Comparison of ENCODE assay signal across 28 mouse cellular contexts in the genomic region with DNA sequence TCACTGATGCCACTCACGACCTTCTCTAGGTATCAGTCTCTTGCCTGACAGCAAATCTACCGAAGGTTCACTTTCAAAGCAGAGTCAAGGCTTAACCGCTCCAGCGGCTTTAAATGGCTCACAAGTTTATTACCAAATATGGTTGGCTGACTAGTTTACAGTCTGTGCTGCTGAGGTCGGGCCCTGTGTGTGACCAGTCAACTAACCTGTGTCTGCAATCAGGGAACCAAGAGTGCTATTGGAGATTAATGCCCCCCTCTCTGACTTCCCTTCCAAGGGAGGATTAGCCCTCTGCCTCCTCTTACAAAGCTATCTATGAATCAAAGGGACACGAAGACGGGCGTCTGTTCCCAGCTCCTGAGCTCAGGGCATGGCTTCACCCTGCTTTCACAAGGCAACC. TPM values are rescaled to one million over a fixed set of nuclear protein-coding genes. Genes with fewer than 3 reads are reported as not detected.
DNase-seq lines count a peak whose midpoint lies in the region; ATAC-seq and TF ChIP-seq lines count a peak whose summit lies in the region.
"Had no signal": no experiment of that assay in that cellular context is flagged by ENCODE, and none has a peak within 500 bp of the region (broad histone marks: within the 10 kb centered on the region; RNA-seq: fewer than 3 reads in every experiment).

No protein-coding gene starts in this region.

- TF ChIP-seq CTCF in heart, adult 2 months (IDR thresholded peaks at IDR 0.05), result no peak
- no peak for TF ChIP-seq CTCF in Patski (IDR thresholded peaks at IDR 0.05)
- TF ChIP-seq CTCF in small intestine, adult 2 months (IDR thresholded peaks at IDR 0.05; ENCODE audit: extremely low read depth, insufficient read length, insufficient replicate concordance, low read depth, low read length), result no peak

- WGBS in heart, adult 2 months, result 43% methylated on average over 8 of the region's 8 CpGs
- 12% methylated on average over 8 of the region's 8 CpGs for WGBS in kidney, embryonic 14.5 days
- 61% methylated on average over 8 of the region's 8 CpGs for WGBS in small intestine, adult 2 months

- H3K9ac ChIP-seq in heart, adult 2 months (ENCODE audit: low read depth, low read length), result no peak overlapping the region
- H3K9ac ChIP-seq in kidney, embryonic 14.5 days (ENCODE audit: low read depth, low read length), result no peak overlapping the region
- H3K9ac ChIP-seq: intestine, embryonic 15.5 days; limb, embryonic 13.5 days; liver, embryonic 12.5 days; midbrain, embryonic 12.5 days; neural tube, embryonic 15.5 days had no signal

- DNase-seq in heart, adult 2 months, result no peak
- DNase-seq in heart, adult 18-20 months, result no peak
- no peak for DNase-seq in kidney, postnatal 36 days
- no peak for DNase-seq in Patski (ENCODE audit: low read depth, low spot score)
- DNase-seq in thymus, adult 18-20 months, result no peak
- no peak for DNase-seq in adrenal gland, postnatal 25 days
- DNase-seq: cerebellum, adult 11-12 months; cerebellum, postnatal 10 days; gastrocnemius, postnatal 14 days; kidney, postnatal 10 days; lung, adult 18-20 months; lung, postnatal 14 days; right cerebral cortex, adult 18-20 months; right cerebral cortex, postnatal 4 days; thymus, postnatal 25 days had no signal

- H3K79me2 ChIP-seq in heart, adult 2 months (replicated peaks; ENCODE audit: control insufficient read depth, insufficient read depth, low read length), result no peaks in the 10 kb centered on the region

- no peak overlapping the region for H3K4me3 ChIP-seq in heart, adult 2 months
- H3K4me3 ChIP-seq in kidney, embryonic 14.5 days (ENCODE audit: low read length), result no peak overlapping the region
- H3K4me3 ChIP-seq in small intestine, adult 2 months (ENCODE audit: low read depth, low read length), result no peak overlapping the region
- H3K4me3 ChIP-seq: embryonic facial prominence, embryonic 10.5 days; intestine, embryonic 15.5 days; limb, embryonic 13.5 days; liver, embryonic 12.5 days; midbrain, embryonic 12.5 days; neural tube, embryonic 15.5 days had no signal

- no peaks in the 10 kb centered on the region for H3K27me3 ChIP-seq in heart, adult 2 months (ENCODE audit: control insufficient read depth, insufficient read depth, low read length)
- H3K27me3 ChIP-seq in kidney, embryonic 14.5 days (ENCODE audit: control insufficient read depth, insufficient read depth, low read length), result no peaks in the 10 kb centered on the region
- H3K27me3 ChIP-seq in Patski, result no peaks in the 10 kb centered on the region
- H3K27me3 ChIP-seq in small intestine, adult 2 months (ENCODE audit: control insufficient read depth, insufficient read depth, low read length), result no peaks in the 10 kb centered on the region
- H3K27me3 ChIP-seq: intestine, embryonic 15.5 days; limb, embryonic 13.5 days; liver, embryonic 12.5 days; midbrain, embryonic 12.5 days; neural tube, embryonic 15.5 days had no signal

- intact Hi-C loops in heart, adult 2 months (cut with DNase I), result no loop called here

- peak; percentile 52; the same call in 1 of the 2 replicates for ATAC-seq in kidney, embryonic 14.5 days (ENCODE audit: low FRiP score, low TSS enrichment)
- ATAC-seq in Patski, result peak; percentile 57
- ATAC-seq: CD4-positive, CD25-positive, alpha-beta regulatory T cell, adult 4 months; forebrain, embryonic 16.5 days; hindbrain, embryonic 16.5 days; intestine, embryonic 15.5 days; liver, embryonic 12.5 days had no signal

- TF ChIP-seq EP300 in heart, adult 2 months (IDR thresholded peaks at IDR 0.05; ENCODE audit: insufficient read depth, low read depth, low read length), result no peak

- H3K27ac ChIP-seq in heart, adult 2 months, result peak overlapping the region; percentile 1
- no peak overlapping the region for H3K27ac ChIP-seq in kidney, embryonic 14.5 days (ENCODE audit: low read depth, low read length)
- H3K27ac ChIP-seq in small intestine, adult 2 months (ENCODE audit: insufficient read depth, low read depth, low read length), result peak overlapping the region; percentile 39
- H3K27ac ChIP-seq: embryonic facial prominence, embryonic 10.5 days; intestine, embryonic 15.5 days; limb, embryonic 13.5 days; liver, embryonic 12.5 days; midbrain, embryonic 12.5 days; neural tube, embryonic 15.5 days had no signal

- in situ Hi-C loops in Patski (cut with MboI; ENCODE audit: low pct_unique_long_range_greater_than_20kb), result no loop called here

- TF ChIP-seq POLR2A in heart, adult 2 months (IDR thresholded peaks at IDR 0.05; ENCODE audit: insufficient read depth, low read depth, low read length), result no peak
- TF ChIP-seq POLR2A in small intestine, adult 2 months (IDR thresholded peaks at IDR 0.05; ENCODE audit: low read depth, low read length), result no peak

- peaks cover 2% of the 10 kb centered on the region; the same call in 1 of the 2 replicates for H3K36me3 ChIP-seq in heart, adult 2 months (ENCODE audit: control insufficient read depth, insufficient read depth, low read length)
- H3K36me3 ChIP-seq in kidney, embryonic 14.5 days (ENCODE audit: control insufficient read depth, insufficient read depth, low read length), result peaks cover 23% of the 10 kb centered on the region
- H3K36me3 ChIP-seq in small intestine, adult 2 months (ENCODE audit: control insufficient read depth, insufficient read depth, low read length), result no peaks in the 10 kb centered on the region
- H3K36me3 ChIP-seq: intestine, embryonic 15.5 days; liver, embryonic 12.5 days; neural tube, embryonic 15.5 days had no signal

- CTCF ChIA-PET in Patski (lab: Charles Lee), result no interaction called here

- no peak overlapping the region for H3K4me2 ChIP-seq in kidney, embryonic 14.5 days (replicated peaks; ENCODE audit: low read depth, low read length)
- H3K4me2 ChIP-seq: intestine, embryonic 15.5 days; limb, embryonic 13.5 days; liver, embryonic 12.5 days; midbrain, embryonic 12.5 days; neural tube, embryonic 15.5 days had no signal

- H3K9me3 ChIP-seq in kidney, embryonic 14.5 days (ENCODE audit: control insufficient read depth, low read length), result no peaks in the 10 kb centered on the region
- H3K9me3 ChIP-seq: embryonic facial prominence, embryonic 10.5 days; intestine, embryonic 15.5 days; limb, embryonic 13.5 days; liver, embryonic 12.5 days; midbrain, embryonic 12.5 days; neural tube, embryonic 15.5 days had no signal

- peaks cover 12% of the 10 kb centered on the region for H3K4me1 ChIP-seq in heart, adult 2 months (ENCODE audit: control insufficient read depth, insufficient read depth, low read length)
- H3K4me1 ChIP-seq in kidney, embryonic 14.5 days (ENCODE audit: control insufficient read depth, insufficient read depth, low read length), result peaks cover 24% of the 10 kb centered on the region
- no peaks in the 10 kb centered on the region for H3K4me1 ChIP-seq in small intestine, adult 2 months (ENCODE audit: control insufficient read depth, insufficient read depth, insufficient read length, low read length)
- H3K4me1 ChIP-seq: liver, embryonic 12.5 days; midbrain, embryonic 12.5 days had no signal

- POLR2A ChIA-PET in Patski (lab: Charles Lee), result no interaction called here

RNA-seq across cellular contexts. Expression of gene Gjc1, which starts 25.3 kb away (rescaled TPM):
- total RNA-seq in heart, adult 2 months (2021), result 10 to 100 TPM; 19.4 to 23.4 TPM
- 12.9 and 26.4 TPM in 2 replicates for polyA plus RNA-seq in heart, adult 2 months (2012; rRNA removed)
- total RNA-seq in heart, adult 18-20 months (2021), result 10 to 100 TPM; 17.2 to 18.2 TPM
- 63.0 and 69.6 TPM in 2 replicates for polyA plus RNA-seq in kidney, embryonic 14.5 days (2014; fragmentation: Nextera tagmentation; extraction: Ambion mirVana)
- polyA plus RNA-seq in Patski (2021), result 33.9 TPM
- polyA plus RNA-seq in small intestine, adult 2 months (2012; rRNA removed), result 0.70 and 1.4 TPM in 2 replicates
- 20.0 and 22.7 TPM in 2 replicates for total RNA-seq in adrenal gland, postnatal 25 days (2021)
- total RNA-seq: hematopoietic stem cell, adult 5-6 weeks had no signal

RNA-seq across cellular contexts. Expression of gene Adam11, which starts 32.9 kb away (rescaled TPM):
- total RNA-seq in heart, adult 2 months (2021), result 1 to 10 TPM; 3.4 to 4.9 TPM
- 10.1 and 12.5 TPM in 2 replicates for polyA plus RNA-seq in heart, adult 2 months (2012; rRNA removed)
- 1 to 10 TPM; 6.6 to 7.5 TPM for total RNA-seq in heart, adult 18-20 months (2021)
- 3.5 and 7.8 TPM in 2 replicates for polyA plus RNA-seq in kidney, embryonic 14.5 days (2014; fragmentation: Nextera tagmentation; extraction: Ambion mirVana)
- 5.3 TPM for polyA plus RNA-seq in Patski (2021)
- 3.1 TPM in 2 replicates for polyA plus RNA-seq in small intestine, adult 2 months (2012; rRNA removed)
- total RNA-seq in adrenal gland, postnatal 25 days (2021), result 2.9 and 4.7 TPM in 2 replicates
- polyA plus RNA-seq: CD4-positive, CD25-positive, alpha-beta regulatory T cell, adult 4 months had no signal

RNA-seq across cellular contexts. Expression of gene Higd1b, which starts 41.5 kb away (rescaled TPM):
- 10 to 100 TPM; 11.0 to 12.2 TPM for total RNA-seq in heart, adult 2 months (2021)
- 15.2 and 21.6 TPM in 2 replicates for polyA plus RNA-seq in heart, adult 2 months (2012; rRNA removed)
- 10 to 100 TPM; 10.6 to 15.7 TPM for total RNA-seq in heart, adult 18-20 months (2021)
- 0.44 TPM in 1 of 2 replicates, not detected in the other for polyA plus RNA-seq in kidney, embryonic 14.5 days (2014; fragmentation: Nextera tagmentation; extraction: Ambion mirVana)
- polyA plus RNA-seq in Patski (2021), result not detected
- polyA plus RNA-seq in small intestine, adult 2 months (2012; rRNA removed), result 0.34 TPM in 1 of 2 replicates, not detected in the other
- 0.76 TPM in 1 of 2 replicates, not detected in the other for total RNA-seq in adrenal gland, postnatal 25 days (2021)
- total RNA-seq: hematopoietic stem cell, adult 5-6 weeks; megakaryocyte, adult 5-6 weeks had no signal
- polyA plus RNA-seq: CD4-positive, CD25-positive, alpha-beta regulatory T cell, adult 4 months; embryonic facial prominence, embryonic 10.5 days; limb, embryonic 13.5 days; liver, embryonic 12.5 days; midbrain, embryonic 12.5 days had no signal

Comparison
In these comparisons a context has a peak if more than half of its experiments do, and no peak if none do; other contexts are left out.
1. RNA of gene Higd1b, which starts 41.5 kb away (polyA plus RNA-seq): 15.2 to 21.6 TPM in heart, adult 2 months; 0.34 TPM in small intestine, adult 2 months, not detected in Patski (single experiment) and 0.44 TPM in kidney, embryonic 14.5 days; every median in the first group is over 10 times any median in the second.